Mouse (Mus musculus) MEL (cell line): ENCODE measurements at regions not wholly inside any gene's neighbourhood (a gene's known extent, or its start where the extent isn't known, plus 50 kb on each side); places are given as distances from the start of the nearest gene placed in this dataset.

Experiments
- DNase-seq: peaks from one replicate; pipeline ENCODE4 v3.0.0; 2011; ENCODE audit warnings: low read depth, low spot score
- H3K27ac ChIP-seq: 2 replicates; pipeline ENCODE4 v1.5.1; 2012; ENCODE audit warnings: low read depth, mild to moderate bottlenecking, control low read depth, low read length, moderate library complexity; ENCODE audit not compliant: control insufficient read depth
- H3K27me3 ChIP-seq, 2 experiments: fragments of 150-350 bp in 1 of 2; sonication (generic) in 1 of 2; 2 replicates each; pipeline ENCODE4 v1.6.1; 2012; ENCODE audit warnings: low read length in 2 of 2, mild to moderate bottlenecking in 2 of 2, improper control_type of control experiment in 1 of 2, moderate library complexity in 1 of 2; ENCODE audit not compliant: insufficient read depth in 2 of 2, control insufficient read depth in 1 of 2
- H3K36me3 ChIP-seq, 2 experiments: 2 replicates each; pipeline ENCODE4 v1.6.1; 2012 to 2014; ENCODE audit warnings: low read length in 2 of 2, improper control_type of control experiment in 1 of 2, inconsistent platforms in 1 of 2, mild to moderate bottlenecking in 1 of 2; ENCODE audit not compliant: insufficient read depth in 2 of 2, control insufficient read depth in 1 of 2
- H3K4me1 ChIP-seq, 2 experiments: fragments of 150-350 bp in 1 of 2; sonication (generic) in 1 of 2; 2 replicates each; pipeline ENCODE4 v1.6.1; 2012; ENCODE audit warnings: low read length in 2 of 2, improper control_type of control experiment in 1 of 2, mild to moderate bottlenecking in 1 of 2; ENCODE audit not compliant: insufficient read depth in 2 of 2, control insufficient read depth in 1 of 2
- H3K4me3 ChIP-seq, 2 experiments: fragments of 150-350 bp in 1 of 2; sonication (generic) in 1 of 2; 2 replicates each; pipeline ENCODE4 v1.5.1; 2012; ENCODE audit warnings: low read depth in 2 of 2, low read length in 2 of 2, mild to moderate bottlenecking in 2 of 2, moderate library complexity in 2 of 2, control low read depth in 1 of 2, improper control_type of control experiment in 1 of 2; ENCODE audit not compliant: control insufficient read depth in 1 of 2, insufficient read depth in 1 of 2
- H3K79me2 ChIP-seq: 2 replicates; pipeline ENCODE4 v1.6.1; 2012; ENCODE audit warnings: mild to moderate bottlenecking, low read length, moderate library complexity; ENCODE audit not compliant: control insufficient read depth, poor library complexity, insufficient read depth
- H3K9ac ChIP-seq: 2 replicates; pipeline ENCODE4 v1.6.1; 2012; ENCODE audit warnings: low read depth, mild to moderate bottlenecking, control low read depth, low read length, moderate library complexity; ENCODE audit not compliant: control insufficient read depth, poor library complexity, severe bottlenecking
- H3K9me3 ChIP-seq: fragments of 150-350 bp; sonication (generic); replicated peaks from 2 replicates; pipeline ENCODE4 v1.6.1; 2012; ENCODE audit warnings: mild to moderate bottlenecking, low read length, improper control_type of control experiment, moderate library complexity; ENCODE audit not compliant: insufficient read depth
- BHLHE40 ChIP-seq: IDR thresholded peaks from 2 replicates; pipeline ENCODE4 v1.6.1; 2012; ENCODE audit warnings: low read depth, mild to moderate bottlenecking, inconsistent platforms, low read length, improper control_type of control experiment, borderline replicate concordance
- CHD1 ChIP-seq: IDR thresholded peaks from 2 replicates; pipeline ENCODE4 v1.6.1; 2012; ENCODE audit warnings: low read depth, mild to moderate bottlenecking, inconsistent platforms, low read length, improper control_type of control experiment
- CHD2 ChIP-seq: IDR thresholded peaks from 2 replicates; pipeline ENCODE4 v1.6.1; 2011; ENCODE audit warnings: low read length, improper control_type of control experiment
- CTCF ChIP-seq, 3 experiments: IDR thresholded peaks in 2 of 3; conservative IDR thresholded peaks in 1 of 3; 2 replicates each; pipeline ENCODE4 v1.5.1; 2011 to 2012; ENCODE audit warnings: low read length in 3 of 3, low read depth in 2 of 3, mild to moderate bottlenecking in 2 of 3, improper control_type of control experiment in 1 of 3, inconsistent platforms in 1 of 3, mixed read lengths in 1 of 3, moderate library complexity in 1 of 3; ENCODE audit not compliant: control insufficient read depth in 1 of 3, insufficient read depth in 1 of 3, poor library complexity in 1 of 3, severe bottlenecking in 1 of 3
- E2F4 ChIP-seq: IDR thresholded peaks from 2 replicates; pipeline ENCODE4 v1.6.1; 2011; ENCODE audit warnings: low read depth, low read length, improper control_type of control experiment, borderline replicate concordance
- ELF1 ChIP-seq: IDR thresholded peaks from 2 replicates; pipeline ENCODE4 v1.6.1; 2014; ENCODE audit warnings: low read depth, mild to moderate bottlenecking, inconsistent platforms, low read length, improper control_type of control experiment, moderate library complexity
- ETS1 ChIP-seq: IDR thresholded peaks from 2 replicates; pipeline ENCODE4 v1.6.1; 2012; ENCODE audit warnings: low read depth, mild to moderate bottlenecking, inconsistent platforms, low read length, improper control_type of control experiment, moderate library complexity
- GATA1 ChIP-seq: IDR thresholded peaks from 2 replicates; pipeline ENCODE4 v1.6.1; 2011; ENCODE audit warnings: low read depth, low read length, improper control_type of control experiment
- HCFC1 ChIP-seq: IDR thresholded peaks from 2 replicates; pipeline ENCODE4 v1.6.1; 2012; ENCODE audit warnings: low read depth, mild to moderate bottlenecking, inconsistent platforms, low read length, improper control_type of control experiment, moderate library complexity
- JUND ChIP-seq: IDR thresholded peaks from 2 replicates; pipeline ENCODE4 v1.6.1; 2011; ENCODE audit warnings: low read depth, mild to moderate bottlenecking, improper control_type of control experiment, low read length
- KAT2A ChIP-seq: conservative IDR thresholded peaks from 2 replicates; pipeline ENCODE4 v1.6.1; 2012; ENCODE audit warnings: low read depth, low read length, improper control_type of control experiment, inconsistent platforms
- MAZ ChIP-seq: IDR thresholded peaks from 2 replicates; pipeline ENCODE4 v1.6.1; 2012; ENCODE audit warnings: low read depth, mild to moderate bottlenecking, inconsistent platforms, low read length, improper control_type of control experiment
- MEF2A ChIP-seq: IDR thresholded peaks from 2 replicates; pipeline ENCODE4 v1.6.1; 2014; ENCODE audit warnings: low read depth, mild to moderate bottlenecking, inconsistent platforms, low read length, improper control_type of control experiment; ENCODE audit not compliant: poor library complexity, insufficient replicate concordance, severe bottlenecking; ENCODE audit errors: extremely low read depth
- MXI1 ChIP-seq: IDR thresholded peaks from 2 replicates; pipeline ENCODE4 v1.6.1; 2011; ENCODE audit warnings: mild to moderate bottlenecking, low read depth, low read length, improper control_type of control experiment
- MYB ChIP-seq: IDR thresholded peaks from 2 replicates; pipeline ENCODE4 v1.6.1; 2011; ENCODE audit warnings: mild to moderate bottlenecking, low read depth, low read length, improper control_type of control experiment
- NELFE ChIP-seq: IDR thresholded peaks from 2 replicates; pipeline ENCODE4 v1.6.1; 2011; ENCODE audit warnings: low read depth, low read length, improper control_type of control experiment
- NRF1 ChIP-seq: IDR thresholded peaks from 2 replicates; pipeline ENCODE4 v1.6.1; 2014; ENCODE audit warnings: low read depth, mild to moderate bottlenecking, inconsistent platforms, low read length, improper control_type of control experiment, moderate library complexity; ENCODE audit not compliant: poor library complexity, insufficient read depth, severe bottlenecking
- POLR2A ChIP-seq, 2 experiments: IDR thresholded peaks; 2 replicates each; pipeline ENCODE4 v1.6.1; 2011 to 2012; ENCODE audit warnings: low read length in 2 of 2, mild to moderate bottlenecking in 2 of 2, control low read depth in 1 of 2, improper control_type of control experiment in 1 of 2, low read depth in 1 of 2, moderate library complexity in 1 of 2; ENCODE audit not compliant: control insufficient read depth in 1 of 2, insufficient read depth in 1 of 2, poor library complexity in 1 of 2
- POLR2AphosphoS5 ChIP-seq: IDR thresholded peaks from 2 replicates; pipeline ENCODE4 v1.6.1; 2012; ENCODE audit warnings: low read depth, borderline replicate concordance, mild to moderate bottlenecking, inconsistent platforms, low read length, moderate library complexity, mixed read lengths
- RAD21 ChIP-seq: IDR thresholded peaks from 2 replicates; pipeline ENCODE4 v1.6.1; 2011; ENCODE audit warnings: mild to moderate bottlenecking, low read depth, low read length, improper control_type of control experiment
- RCOR1 ChIP-seq: IDR thresholded peaks from 2 replicates; pipeline ENCODE4 v1.6.1; 2012; ENCODE audit warnings: low read depth, mild to moderate bottlenecking, inconsistent platforms, low read length, improper control_type of control experiment
- SIN3A ChIP-seq: IDR thresholded peaks from 2 replicates; pipeline ENCODE4 v1.6.1; 2012; ENCODE audit warnings: low read length, improper control_type of control experiment, inconsistent platforms
- SMC3 ChIP-seq: IDR thresholded peaks from 2 replicates; pipeline ENCODE4 v1.6.1; 2011; ENCODE audit warnings: low read depth, low read length, improper control_type of control experiment
- TBP ChIP-seq: IDR thresholded peaks from 2 replicates; pipeline ENCODE4 v1.8.0; 2011; ENCODE audit warnings: low read depth, low read length, improper control_type of control experiment
- TCF12 ChIP-seq: IDR thresholded peaks from 2 replicates; pipeline ENCODE4 v1.6.1; 2014; ENCODE audit warnings: low read depth, mild to moderate bottlenecking, inconsistent platforms, low read length, improper control_type of control experiment, moderate library complexity
- UBTF ChIP-seq: IDR thresholded peaks from 2 replicates; pipeline ENCODE4 v1.6.1; 2012; ENCODE audit warnings: low read depth, mild to moderate bottlenecking, inconsistent platforms, low read length, improper control_type of control experiment, moderate library complexity, borderline replicate concordance; ENCODE audit not compliant: insufficient read depth
- USF1 ChIP-seq: IDR thresholded peaks from 2 replicates; pipeline ENCODE4 v1.6.1; 2014; ENCODE audit warnings: low read depth, mild to moderate bottlenecking, inconsistent platforms, low read length, improper control_type of control experiment, moderate library complexity
- USF2 ChIP-seq, 2 experiments: IDR thresholded peaks; 2 replicates each; pipeline ENCODE4 v1.6.1; 2011 to 2012; ENCODE audit warnings: improper control_type of control experiment in 2 of 2, low read length in 2 of 2, borderline replicate concordance in 1 of 2, inconsistent platforms in 1 of 2, low read depth in 1 of 2, mild to moderate bottlenecking in 1 of 2; ENCODE audit not compliant: insufficient read depth in 1 of 2
- ZC3H11A ChIP-seq: IDR thresholded peaks from 2 replicates; pipeline ENCODE4 v1.6.1; 2012; ENCODE audit warnings: low read depth, mild to moderate bottlenecking, inconsistent platforms, low read length, improper control_type of control experiment
- ZKSCAN1 ChIP-seq: IDR thresholded peaks from 2 replicates; pipeline ENCODE4 v1.6.1; 2012; ENCODE audit warnings: low read depth, mild to moderate bottlenecking, inconsistent platforms, low read length, improper control_type of control experiment, moderate library complexity
- ZMIZ1 ChIP-seq: IDR thresholded peaks from 2 replicates; pipeline ENCODE4 v1.6.1; 2012; ENCODE audit warnings: low read depth, mild to moderate bottlenecking, inconsistent platforms, low read length, improper control_type of control experiment, moderate library complexity

GRCm38 (mm10) chr19:60134447-60135328, 91.8 kb downstream of the Fam204a start (continued):
- TF ChIP-seq MXI1: peak; percentile 61; the same call in 1 of the 2 replicates
- peak; percentile 28; the same call in 1 of the 2 replicates for TF ChIP-seq MEF2A
- TF ChIP-seq MAZ: no peak; the same call in none of the 2 replicates
- TF ChIP-seq SIN3A: peak; percentile 94

GRCm38 (mm10) chr19:60129635-60130034, 96.9 kb downstream of the Fam204a start:
- Histone ChIP-seq H3K9ac (no peak overlapping the region; the same call in 1 of the 2 replicates), H3K27ac (peak overlapping the region; percentile 86), H3K4me1 (peaks cover 18 to 25% of the 10 kb centered on the region in 2 experiments), H3K9me3 (no peaks in the 10 kb centered on the region), H3K79me2 (peaks cover under 1% of the 10 kb centered on the region), H3K36me3 (peaks cover 0 to 33% of the 10 kb centered on the region in 2 experiments; a peak in 2 of 4 replicates), H3K4me3 (no peak overlapping the region), H3K27me3 (no peaks in the 10 kb centered on the region)
- DNase-seq: peak; percentile 88
- TF ChIP-seq POLR2AphosphoS5 (no peak), ETS1 (peak; percentile 90), BHLHE40 (peak; percentile 71; the same call in 1 of the 2 replicates), CHD2 (no peak), JUND (peak; percentile 13; the same call in 1 of the 2 replicates), ZKSCAN1 (no peak), HCFC1 (no peak), E2F4 (no peak; the same call in 1 of the 2 replicates), CHD1 (no peak), KAT2A (0 out of 2 replicates have a peak, but pooled peaks have one; percentile 44), RCOR1 (peak; percentile 94), USF2 (IDR thresholded peaks at IDR 0.05; ENCODE audit: borderline replicate concordance in 1 of 2, insufficient read depth in 1 of 2, low read depth in 1 of 2, low read length in 2 of 2) (no peak), MXI1 (no peak), POLR2A (IDR thresholded peaks at IDR 0.05; ENCODE audit: control insufficient read depth in 1 of 2, insufficient read depth in 1 of 2, low read depth in 1 of 2, low read length in 2 of 2, poor library complexity in 1 of 2) (no peak), UBTF (no peak), SIN3A (peak; percentile 99), MYB (peak; percentile 97), USF1 (no peak), NRF1 (no peak), CTCF (IDR thresholded peaks at IDR 0.05 in 2 of 3, conservative IDR thresholded peaks at IDR 0.05 in 1 of 3; ENCODE audit: control insufficient read depth in 1 of 3, insufficient read depth in 1 of 3, low read depth in 2 of 3, low read length in 3 of 3, poor library complexity in 1 of 3, severe bottlenecking in 1 of 3) (no peak), SMC3 (no peak), ZC3H11A (no peak), NELFE (no peak), GATA1 (peak; percentile 100), RAD21 (no peak), ELF1 (0 out of 2 replicates have a peak, but pooled peaks have one; percentile 4), TBP (peak; percentile 57; the same call in 1 of the 2 replicates), MAZ (no peak), MEF2A (peak; percentile 85; the same call in 1 of the 2 replicates), ZMIZ1 (no peak), TCF12 (peak; percentile 100)
